Mouse (Mus musculus) cerebellum, adult 2 months (tissue): ENCODE data around the gene Ccdc162.

ENCODE experiments used
- CTCF ChIP-seq: fragments of 200-500 bp; IDR thresholded peaks from 2 replicates; pipeline ENCODE4 v1.5.1; 2011; ENCODE audit warnings: low read depth, mild to moderate bottlenecking, control low read depth, low read length, moderate library complexity, borderline replicate concordance; ENCODE audit not compliant: insufficient read depth
- POLR2A ChIP-seq: fragments of 200-500 bp; IDR thresholded peaks from 2 replicates; pipeline ENCODE4 v1.6.1; 2011; ENCODE audit warnings: low read length, control low read depth, borderline replicate concordance; ENCODE audit not compliant: insufficient read depth

DNA sequence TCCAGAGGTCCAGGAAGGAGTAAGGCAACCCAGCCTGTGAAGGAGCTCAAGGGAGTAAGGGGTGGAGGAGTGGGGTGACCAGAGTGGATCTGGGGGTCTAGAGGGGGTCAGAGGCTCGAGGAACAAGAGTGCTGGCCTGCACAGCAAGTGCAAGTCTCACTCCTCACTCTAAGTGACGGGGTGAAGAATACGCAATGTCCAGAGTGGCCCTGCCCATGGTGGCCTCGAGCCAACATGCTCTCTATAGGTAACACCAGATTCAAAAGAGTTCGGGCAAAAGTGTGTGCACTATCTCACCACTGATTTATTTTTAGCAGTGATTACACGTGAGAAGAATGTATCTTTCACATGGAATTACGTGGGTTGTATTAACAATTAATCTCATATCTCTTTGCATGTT is 63.4 kb downstream of the Ccdc162 start:
- TF ChIP-seq POLR2A (no peak), CTCF (no peak)
